Mouse (Mus musculus): ENCODE measurements around the gene Olfr313.
"Not testable (repeated sequence)": the region's sequence is repeated elsewhere in the genome, so short reads cannot be mapped to it uniquely, and the experiment has no call there.

Gene Olfr313

GRCm38 (mm10) chr11:58814700-58815099 is at the start of gene Olfr313:
Olfr313 (plus strand) TSS chr11:58815000.
- not testable (repeated sequence) for DNase-seq (ENCODE audit: low read depth, low spot score)

GRCm38 (mm10) chr11:58772888-58773287 is 41.9 kb upstream of the Olfr313 start, which contains the start of gene Olfr315:
Olfr315 (plus strand) TSS chr11:58773188.
- DNase-seq (ENCODE audit: low read depth, low spot score) = no peak

- no peak for DNase-seq (ENCODE audit: low read depth, low spot score)
Observed at GRCm38 (mm10) chr11:58782480-58783089, 32.2 kb upstream of the Olfr313 start, which contains the start of gene Olfr314. Olfr314 (plus strand) TSS chr11:58782952.

- no peak for DNase-seq (ENCODE audit: low read depth, low spot score)
Observed at GRCm38 (mm10) chr11:58784182-58784581, 30.6 kb upstream of the Olfr313 start.

- DNase-seq (ENCODE audit: low read depth, low spot score) = no peak
Observed at GRCm38 (mm10) chr11:58787651-58788050, 27.1 kb upstream of the Olfr313 start.

- DNase-seq (ENCODE audit: low read depth, low spot score) = no peak
Observed at GRCm38 (mm10) chr11:58788346-58788745, 26.5 kb upstream of the Olfr313 start.

GRCm38 (mm10) chr11:58789532-58789931 is 25.3 kb upstream of the Olfr313 start:
- no peak for DNase-seq (ENCODE audit: low read depth, low spot score)

- DNase-seq (ENCODE audit: low read depth, low spot score) = no peak
Observed at GRCm38 (mm10) chr11:58790053-58790452, 24.7 kb upstream of the Olfr313 start.

GRCm38 (mm10) chr11:58790646-58791045 is 24.2 kb upstream of the Olfr313 start:
- DNase-seq (ENCODE audit: low read depth, low spot score) = no peak

GRCm38 (mm10) chr11:58795856-58796255 is 18.9 kb upstream of the Olfr313 start:
- DNase-seq (ENCODE audit: low read depth, low spot score) = no peak

- no peak for DNase-seq (ENCODE audit: low read depth, low spot score)
Observed at GRCm38 (mm10) chr11:58796850-58797249, 17.9 kb upstream of the Olfr313 start.

GRCm38 (mm10) chr11:58799747-58800146 is 15.1 kb upstream of the Olfr313 start:
- DNase-seq (ENCODE audit: low read depth, low spot score) = no peak

- DNase-seq (ENCODE audit: low read depth, low spot score) = peak; percentile 54
Observed at GRCm38 (mm10) chr11:58801558-58802228, 13.1 kb upstream of the Olfr313 start, which contains the start of gene Fam183b. Fam183b (minus strand) TSS chr11:58801960.

- no peak for DNase-seq (ENCODE audit: low read depth, low spot score)
Observed at GRCm38 (mm10) chr11:58803871-58804270, 10.9 kb upstream of the Olfr313 start.

GRCm38 (mm10) chr11:58804393-58804792 is 10.4 kb upstream of the Olfr313 start:
- no peak for DNase-seq (ENCODE audit: low read depth, low spot score)

- DNase-seq (ENCODE audit: low read depth, low spot score) = no peak
Observed at GRCm38 (mm10) chr11:58812001-58812400, 2.8 kb upstream of the Olfr313 start.

- DNase-seq (ENCODE audit: low read depth, low spot score) = no peak
Observed at GRCm38 (mm10) chr11:58815676-58816075, 876 bp downstream of the Olfr313 start.

- DNase-seq (ENCODE audit: low read depth, low spot score) = not testable (repeated sequence)
Observed at GRCm38 (mm10) chr11:58828937-58829336, 14.1 kb downstream of the Olfr313 start, which contains the start of gene Olfr312. Olfr312 (plus strand) TSS chr11:58829237.

GRCm38 (mm10) chr11:58829764-58830163 is 15.0 kb downstream of the Olfr313 start:
- no peak for DNase-seq (ENCODE audit: low read depth, low spot score)

- DNase-seq (ENCODE audit: low read depth, low spot score) = not testable (repeated sequence)
Observed at GRCm38 (mm10) chr11:58832541-58832940, 17.7 kb downstream of the Olfr313 start.

GRCm38 (mm10) chr11:58838951-58839350 is 24.2 kb downstream of the Olfr313 start, which contains the start of gene Olfr311:
Olfr311 (plus strand) TSS chr11:58839251.
- not testable (repeated sequence) for DNase-seq (ENCODE audit: low read depth, low spot score)

- DNase-seq (ENCODE audit: low read depth, low spot score) = peak; percentile 99
Observed at GRCm38 (mm10) chr11:58846919-58847461, 32.2 kb downstream of the Olfr313 start, which contains the start of gene Gm12258. Gm12258 (plus strand) TSS chr11:58847158.

Measured in mesoderm, embryonic 11.5 days (tissue).